Mouse (Mus musculus) stomach, postnatal 0 days (tissue): ENCODE measurements around the gene Cacng2. TPM values are rescaled to one million over a fixed set of nuclear protein-coding genes. Genes with fewer than 3 reads are reported as not detected.

Experiments used
- ATAC-seq: fragments of 200-750 bp; cut with Nextera tagmentation; 2 replicates; pipeline ENCODE4 v1.8.0; 2017; ENCODE audit not compliant: low FRiP score, low TSS enrichment
- DNase-seq: peaks from one replicate; pipeline ENCODE4 v3.0.0-alpha.2; 2016; ENCODE audit warnings: low spot score
- H3K27ac ChIP-seq: fragments of 300-500 bp; sonication (generic); replicated peaks from 2 replicates; pipeline ENCODE4 v1.5.1; 2014; ENCODE audit warnings: mild to moderate bottlenecking, control low read depth
- H3K27me3 ChIP-seq: fragments of 300-500 bp; sonication (generic); 2 replicates; pipeline ENCODE4 v1.6.1; 2014; ENCODE audit warnings: low read length; ENCODE audit not compliant: control insufficient read depth, insufficient read depth
- H3K36me3 ChIP-seq: fragments of 300-500 bp; sonication (generic); 2 replicates; pipeline ENCODE4 v1.6.1; 2014; ENCODE audit warnings: low read length, mixed read lengths; ENCODE audit not compliant: control insufficient read depth, insufficient read depth
- H3K4me1 ChIP-seq: fragments of 300-500 bp; sonication (generic); replicated peaks from 2 replicates; pipeline ENCODE4 v1.6.1; 2014; ENCODE audit warnings: antibody characterized with exemption; ENCODE audit not compliant: control insufficient read depth, insufficient read depth
- H3K4me2 ChIP-seq: fragments of 300-500 bp; sonication (generic); replicated peaks from 2 replicates; pipeline ENCODE4 v1.6.1; 2014; ENCODE audit warnings: low read depth, mild to moderate bottlenecking, control low read depth, moderate library complexity
- H3K4me3 ChIP-seq: fragments of 300-500 bp; sonication (generic); 2 replicates; pipeline ENCODE4 v1.5.1; 2014; ENCODE audit warnings: low read depth, low read length, control low read depth
- H3K9ac ChIP-seq: fragments of 300-500 bp; sonication (generic); 2 replicates; pipeline ENCODE4 v1.6.1; 2014; ENCODE audit warnings: mild to moderate bottlenecking, low read length, control low read depth, mixed read lengths
- H3K9me3 ChIP-seq: fragments of 300-500 bp; sonication (generic); 2 replicates; pipeline ENCODE4 v1.6.1; 2016; ENCODE audit warnings: low read length; ENCODE audit not compliant: control insufficient read depth
- CTCF ChIP-seq: IDR thresholded peaks from 2 replicates; pipeline ENCODE4 v1.5.1; 2016; ENCODE audit warnings: antibody characterized with exemption, low read depth, mild to moderate bottlenecking, moderate library complexity
- EP300 ChIP-seq: optimal IDR thresholded peaks from 2 replicates; pipeline ENCODE3; 2016; ENCODE audit warnings: antibody characterized with exemption
- WGBS: fragments of 180-500 bp; shearing (Covaris S2); extraction: QIAGEN DNeasy Blood & Tissue Kit; methylation state at CpG from one replicate; pipeline ENCODE4 v1.1.7; 2014; 5-methylcytosine and 5-hydroxymethylcytosine counted together
- polyA plus RNA-seq: library from polyadenylated mRNA; unstranded; fragments of >200 nt; fragmentation: Nextera tagmentation; extraction: Ambion mirVana; gene quantifications from 2 replicates; pipeline ENCODE4 v1.2.1, GENCODE M21; 2015

Gene Cacng2
- polyA plus RNA-seq, 1 experiment from 2014 or later = 0.02 TPM

DNA sequence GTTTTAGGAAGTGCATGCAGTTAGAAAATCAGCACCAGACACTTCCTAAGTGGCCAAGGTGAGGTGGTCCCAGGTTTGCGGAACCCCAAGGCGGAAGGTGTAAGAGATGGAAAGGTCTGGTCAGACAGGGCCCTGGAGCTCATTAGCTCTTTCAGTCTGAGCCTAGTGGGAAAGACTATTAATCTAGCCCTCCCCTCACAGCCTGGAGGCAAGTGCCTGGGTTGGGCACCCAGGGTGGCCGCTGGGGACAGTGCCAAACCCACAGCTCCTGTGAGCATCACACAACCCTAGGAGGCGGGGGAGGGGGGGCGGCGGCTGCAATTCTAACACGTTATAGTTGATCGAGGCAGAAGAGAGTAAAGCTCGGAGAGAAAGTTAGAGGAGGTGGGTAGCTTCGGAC lies 3.6 kb downstream of the Cacng2 start:
- Histone ChIP-seq H3K4me1 (no peaks in the 10 kb centered on the region), H3K27ac (no peak overlapping the region), H3K36me3 (no peaks in the 10 kb centered on the region), H3K4me3 (no peak overlapping the region), H3K27me3 (no peaks in the 10 kb centered on the region), H3K9me3 (no peaks in the 10 kb centered on the region), H3K4me2 (no peak overlapping the region), H3K9ac (no peak overlapping the region)
- ATAC-seq = no peak
- no peak for DNase-seq
- WGBS = 75% methylated on average over 10 of the region's 10 CpGs
- TF ChIP-seq CTCF (no peak), EP300 (no peak)

DNA sequence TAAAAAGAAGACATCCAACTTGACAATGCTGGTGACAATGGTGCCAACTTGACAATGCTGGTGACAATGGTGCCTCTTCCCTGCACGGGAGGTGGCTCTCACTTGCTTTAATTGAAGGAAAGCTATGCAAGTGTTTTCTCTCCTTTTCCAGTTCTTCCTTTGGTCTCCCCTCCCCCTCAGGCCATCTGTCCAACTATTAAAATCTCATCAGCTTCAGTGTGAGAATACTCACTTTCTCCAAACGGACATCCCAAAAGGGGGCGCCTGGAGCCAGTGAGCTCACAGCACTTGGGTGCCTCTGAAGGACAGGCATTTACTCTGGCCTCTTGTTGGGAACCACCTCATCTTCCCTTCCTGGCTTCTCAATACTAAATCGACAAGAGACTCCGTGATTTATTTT lies 20.3 kb downstream of the Cacng2 start:
- WGBS = 55% methylated on average over 5 of the region's 5 CpGs
- no peaks in the 10 kb centered on the region for H3K4me1 ChIP-seq

DNA sequence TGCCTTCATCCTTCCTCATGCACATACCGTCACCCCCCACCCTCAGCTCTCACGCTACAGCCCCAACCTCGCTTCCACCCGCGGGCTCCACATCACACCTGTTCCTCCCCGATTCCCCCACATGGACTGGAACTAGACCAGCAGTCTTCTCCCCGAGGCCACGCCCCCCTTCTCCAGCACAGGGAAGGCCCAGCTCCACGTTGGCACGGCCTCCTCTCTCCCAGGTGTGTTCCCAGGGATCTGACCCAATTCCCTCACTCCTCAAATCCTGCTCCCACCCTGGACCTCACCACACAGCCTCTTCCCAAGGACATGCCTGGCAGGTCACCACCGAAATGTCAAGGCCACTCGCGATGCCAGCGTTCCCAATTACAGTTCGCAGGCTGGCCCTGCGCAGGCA lies 23.8 kb downstream of the Cacng2 start:
- Histone ChIP-seq H3K4me1 (no peaks in the 10 kb centered on the region), H3K27me3 (no peaks in the 10 kb centered on the region), H3K9ac (no peak overlapping the region), H3K4me3 (no peak overlapping the region), H3K27ac (no peak overlapping the region), H3K4me2 (no peak overlapping the region), H3K9me3 (no peaks in the 10 kb centered on the region), H3K36me3 (no peaks in the 10 kb centered on the region)
- TF ChIP-seq EP300 (no peak), CTCF (no peak)
- 84% methylated on average over 16 of the region's 16 CpGs for WGBS
- no peak for DNase-seq
- ATAC-seq = no peak

More for the DNA sequence above, 20.3 kb downstream of the Cacng2 start:
- Histone ChIP-seq H3K27ac (no peak overlapping the region), H3K9me3 (no peaks in the 10 kb centered on the region), H3K27me3 (no peaks in the 10 kb centered on the region), H3K9ac (no peak overlapping the region), H3K4me2 (no peak overlapping the region), H3K4me3 (no peak overlapping the region), H3K36me3 (no peaks in the 10 kb centered on the region)
- TF ChIP-seq EP300 = no peak
- no peak for TF ChIP-seq CTCF
- no peak for ATAC-seq
- no peak for DNase-seq

DNA sequence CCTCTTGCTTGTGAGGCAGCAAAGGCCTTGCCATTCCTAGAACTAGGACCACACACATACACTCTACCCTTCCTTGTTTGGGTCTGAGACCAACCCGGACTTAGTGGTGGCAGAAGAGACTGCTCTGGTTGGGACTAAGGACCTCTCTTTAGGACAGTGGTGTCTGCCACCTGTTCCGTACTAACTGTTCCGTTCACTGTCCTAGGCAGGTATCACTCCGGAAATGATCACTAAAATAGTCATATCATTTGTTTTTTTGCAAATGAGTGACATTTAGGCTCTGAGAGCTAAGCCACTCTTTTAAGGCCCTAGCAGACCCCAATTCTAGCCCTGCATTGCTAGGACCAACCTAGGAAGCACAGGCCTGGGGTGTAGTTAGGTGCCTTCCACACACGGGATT lies 26.2 kb downstream of the Cacng2 start:
- Histone ChIP-seq H3K27ac (no peak overlapping the region), H3K9me3 (no peaks in the 10 kb centered on the region), H3K27me3 (no peaks in the 10 kb centered on the region), H3K4me2 (no peak overlapping the region), H3K36me3 (no peaks in the 10 kb centered on the region), H3K4me3 (no peak overlapping the region), H3K9ac (no peak overlapping the region), H3K4me1 (no peaks in the 10 kb centered on the region)
- no peak for TF ChIP-seq EP300
- TF ChIP-seq CTCF = no peak
- WGBS = 82% methylated on average over 5 of the region's 5 CpGs
- ATAC-seq (no peak), DNase-seq (no peak)

DNA sequence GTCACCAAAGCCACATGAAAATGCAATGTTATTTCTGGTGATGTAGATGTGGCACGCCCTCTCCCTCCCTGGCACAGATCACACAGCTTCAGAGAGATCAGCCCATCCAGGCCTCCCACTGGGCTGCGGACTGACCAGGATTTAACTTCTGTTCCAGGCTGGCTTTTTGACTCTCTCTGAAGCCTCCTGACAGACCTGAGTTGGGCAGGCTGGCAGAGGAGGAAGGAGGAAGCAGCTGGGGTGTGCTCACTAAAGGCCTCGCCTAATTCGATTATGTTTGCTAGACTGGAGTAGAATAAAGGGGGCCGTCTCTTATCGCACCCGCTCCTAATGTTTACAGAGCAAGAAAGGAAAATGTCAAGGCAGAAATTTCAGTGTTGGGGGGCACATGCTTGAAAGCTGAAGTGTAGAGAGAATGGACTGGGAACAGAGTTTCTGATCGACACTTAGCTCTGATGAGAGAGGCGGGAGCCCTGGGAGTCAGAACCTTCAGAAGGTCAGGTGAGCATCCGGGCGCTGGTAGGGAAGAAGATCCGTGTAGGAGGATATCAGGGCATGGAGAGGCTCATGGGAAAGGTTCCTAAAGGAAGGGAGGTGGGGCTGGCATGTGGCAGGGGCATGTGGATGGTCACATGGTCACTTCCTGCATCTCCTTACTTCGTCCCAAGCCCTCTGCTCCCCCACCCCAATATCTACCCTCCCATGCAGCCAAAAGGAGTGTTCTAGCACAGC lies 36.8 kb downstream of the Cacng2 start:
- no peak overlapping the region for H3K9ac ChIP-seq
- no peaks in the 10 kb centered on the region for H3K36me3 ChIP-seq
- ATAC-seq (no peak), DNase-seq (no peak)
- H3K4me1 ChIP-seq = no peaks in the 10 kb centered on the region
- 49% methylated on average over 13 of the region's 13 CpGs for WGBS
- no peaks in the 10 kb centered on the region for H3K27me3 ChIP-seq
- H3K4me2 ChIP-seq = no peak overlapping the region
- no peaks in the 10 kb centered on the region for H3K9me3 ChIP-seq
- no peak overlapping the region for H3K4me3 ChIP-seq
- no peak overlapping the region for H3K27ac ChIP-seq
- TF ChIP-seq CTCF (no peak), EP300 (no peak)

DNA sequence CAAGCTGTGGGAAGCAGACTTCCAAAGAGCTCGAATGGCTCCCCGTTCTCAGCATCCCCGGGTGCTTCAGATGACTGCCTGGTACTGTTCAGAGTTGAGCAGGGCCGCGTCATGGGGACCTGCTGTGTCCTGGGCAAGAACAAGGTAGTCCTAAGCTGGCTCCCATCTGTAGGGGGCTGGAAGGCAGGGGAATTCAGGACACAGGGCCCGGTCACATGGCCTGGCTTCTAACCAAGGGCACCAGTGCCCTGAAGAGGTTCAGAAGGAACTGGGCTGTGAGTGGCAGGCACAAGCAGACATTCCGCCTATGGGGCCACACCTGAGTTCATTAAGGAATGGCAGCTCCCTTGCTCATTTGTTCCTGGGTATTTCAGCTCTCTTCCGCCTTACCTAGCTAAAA lies 37.7 kb downstream of the Cacng2 start:
- Histone ChIP-seq H3K27me3 (no peaks in the 10 kb centered on the region), H3K4me3 (no peak overlapping the region), H3K4me2 (no peak overlapping the region), H3K36me3 (no peaks in the 10 kb centered on the region), H3K9ac (no peak overlapping the region), H3K9me3 (no peaks in the 10 kb centered on the region), H3K27ac (no peak overlapping the region), H3K4me1 (no peaks in the 10 kb centered on the region)
- no peak for DNase-seq
- TF ChIP-seq CTCF (no peak), EP300 (no peak)
- 64% methylated on average over 8 of the region's 8 CpGs for WGBS
- no peak for ATAC-seq
